Mouse (Mus musculus) heart, adult 2 months (tissue): ENCODE measurements at regions not wholly inside any gene's neighbourhood (a gene's known extent, or its start where the extent isn't known, plus 50 kb on each side); places are given as distances from the start of the nearest gene placed in this dataset.
"Not testable (repeated sequence)": the region's sequence is repeated elsewhere in the genome, so short reads cannot be mapped to it uniquely, and the experiment has no call there.

Source experiments
- DNase-seq, 2 experiments: peaks; one replicate each; pipeline ENCODE4 v3.0.0; 2021
- H3K27ac ChIP-seq: fragments of 200-600 bp; 2 replicates; pipeline ENCODE4 v1.8.1; 2022
- H3K27me3 ChIP-seq: fragments of 200-500 bp; 2 replicates; pipeline ENCODE4 v1.6.1; 2012; ENCODE audit warnings: mild to moderate bottlenecking, low read length, inconsistent platforms, mixed read lengths; ENCODE audit not compliant: control insufficient read depth, insufficient read depth
- H3K36me3 ChIP-seq: fragments of 200-500 bp; 2 replicates; pipeline ENCODE4 v1.6.1; 2012; ENCODE audit warnings: low read length, inconsistent platforms; ENCODE audit not compliant: control insufficient read depth, insufficient read depth
- H3K4me1 ChIP-seq: fragments of 200-500 bp; 2 replicates; pipeline ENCODE4 v1.6.1; 2011; ENCODE audit warnings: low read length; ENCODE audit not compliant: control insufficient read depth, insufficient read depth
- H3K4me3 ChIP-seq: fragments of 200-600 bp; 2 replicates; pipeline ENCODE4 v1.8.1; 2022
- H3K79me2 ChIP-seq: fragments of 200-500 bp; replicated peaks from 2 replicates; pipeline ENCODE4 v1.6.1; 2012; ENCODE audit warnings: mild to moderate bottlenecking, inconsistent platforms, low read length, moderate library complexity, mixed read lengths; ENCODE audit not compliant: control insufficient read depth, insufficient read depth
- H3K9ac ChIP-seq: fragments of 200-500 bp; 2 replicates; pipeline ENCODE4 v1.6.1; 2012; ENCODE audit warnings: low read depth, mild to moderate bottlenecking, control low read depth, inconsistent platforms, low read length, mixed read lengths
- CTCF ChIP-seq: fragments of 200-600 bp; IDR thresholded peaks from 2 replicates; pipeline ENCODE4 v1.8.1; 2022; ENCODE audit warnings: antibody characterized with exemption, mild to moderate bottlenecking, moderate library complexity
- EP300 ChIP-seq: fragments of 200-500 bp; IDR thresholded peaks from 2 replicates; pipeline ENCODE4 v1.6.1; 2011; ENCODE audit warnings: low read depth, low read length, control low read depth; ENCODE audit not compliant: insufficient read depth
- POLR2A ChIP-seq: fragments of 200-500 bp; IDR thresholded peaks from 2 replicates; pipeline ENCODE4 v1.6.1; 2011; ENCODE audit warnings: mild to moderate bottlenecking, low read depth, low read length, control low read depth; ENCODE audit not compliant: insufficient read depth
- WGBS: fragments of 180-500 bp; shearing (Covaris S2); methylation state at CpG from one replicate; pipeline ENCODE4 v1.1.7; 2018; 5-methylcytosine and 5-hydroxymethylcytosine counted together
- intact Hi-C: fragments of 180-260 bp; cut with DNase I; formaldehyde crosslinking; loops from one replicate; pipeline ENCODE4 v1.15.1; 2025

DNA sequence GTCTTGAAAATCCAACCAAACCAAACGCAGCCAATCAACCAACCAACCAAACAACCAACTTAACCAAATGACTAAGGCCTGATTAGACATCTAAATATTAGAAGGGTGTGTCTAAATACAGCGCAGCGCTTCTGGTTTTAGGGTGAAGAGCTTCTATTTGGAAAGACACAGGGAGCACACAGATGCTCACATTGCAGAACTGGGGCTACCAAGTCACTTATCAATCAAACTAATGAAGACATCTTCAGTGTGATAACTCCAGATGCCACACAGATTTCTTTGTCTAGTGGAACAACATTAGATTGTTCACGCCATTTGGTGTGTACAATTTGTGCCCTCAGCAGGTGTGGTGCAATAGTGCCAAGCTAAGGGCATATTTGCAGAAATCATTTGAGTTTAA lies 76.6 kb upstream of the Cwc22 start:
- Histone ChIP-seq H3K36me3 (no peaks in the 10 kb centered on the region), H3K27me3 (no peaks in the 10 kb centered on the region), H3K4me1 (no peaks in the 10 kb centered on the region), H3K79me2 (no peaks in the 10 kb centered on the region), H3K27ac (no peak overlapping the region), H3K9ac (no peak overlapping the region), H3K4me3 (no peak overlapping the region)
- 72% methylated on average over 4 of the region's 4 CpGs for WGBS
- intact Hi-C loops: loop anchor here (10.0 kb wide), 1 partner anchor 568 kb away; no protein-coding TSS in a partner anchor
- DNase-seq: no peak
- no peak for TF ChIP-seq POLR2A
- no peak for TF ChIP-seq EP300
- TF ChIP-seq CTCF: no peak

DNA sequence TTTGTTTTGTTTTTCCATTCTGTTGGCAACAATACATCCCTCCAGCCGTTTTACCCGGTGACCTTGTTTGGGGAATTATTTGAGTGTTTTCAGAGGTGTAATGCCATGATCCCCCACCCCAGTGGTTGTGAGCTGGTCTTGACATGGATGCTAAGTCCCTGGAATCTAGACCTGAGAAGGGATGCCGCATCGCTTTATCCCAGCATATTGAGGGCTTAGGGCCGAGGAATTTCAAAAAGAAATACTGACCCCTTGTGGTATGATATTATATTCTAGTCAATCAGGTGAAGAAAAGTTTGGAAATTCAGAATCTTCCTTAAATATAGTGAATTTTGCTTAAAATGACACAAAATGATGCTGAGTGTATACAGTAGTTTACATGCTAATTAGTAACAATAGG lies 75.7 kb upstream of the Cwc22 start:
- TF ChIP-seq EP300 (no peak), CTCF (peak; percentile 70), POLR2A (no peak)
- no peak overlapping the region for H3K9ac ChIP-seq
- H3K27ac ChIP-seq: no peak overlapping the region
- no peak for DNase-seq
- H3K4me1 ChIP-seq: no peaks in the 10 kb centered on the region
- WGBS: 26% methylated on average over 5 of the region's 5 CpGs
- H3K79me2 ChIP-seq: no peaks in the 10 kb centered on the region
- intact Hi-C loops: loop anchor here (2.0 to 10.0 kb wide), 2 partner anchors 225 to 567 kb away; no protein-coding TSS in a partner anchor
- no peaks in the 10 kb centered on the region for H3K27me3 ChIP-seq
- H3K36me3 ChIP-seq: no peaks in the 10 kb centered on the region
- H3K4me3 ChIP-seq: no peak overlapping the region

- H3K79me2 ChIP-seq: no peaks in the 10 kb centered on the region
- no peaks in the 10 kb centered on the region for H3K4me1 ChIP-seq
- H3K27me3 ChIP-seq: no peaks in the 10 kb centered on the region
- DNase-seq: no peak
- H3K36me3 ChIP-seq: no peaks in the 10 kb centered on the region
- intact Hi-C loops: loop anchor here (2.0 to 10.0 kb wide), 2 partner anchors 225 to 567 kb away; no protein-coding TSS in a partner anchor
- H3K9ac ChIP-seq: no peak overlapping the region
- TF ChIP-seq POLR2A (no peak), EP300 (no peak), CTCF (no peak)
- H3K27ac ChIP-seq: no peak overlapping the region
- 48% methylated on average over 2 of the region's 2 CpGs for WGBS
- H3K4me3 ChIP-seq: no peak overlapping the region
These were observed 75.3 kb upstream of the Cwc22 start for GRCm38 (mm10) chr2:78021356-78021900.

DNA sequence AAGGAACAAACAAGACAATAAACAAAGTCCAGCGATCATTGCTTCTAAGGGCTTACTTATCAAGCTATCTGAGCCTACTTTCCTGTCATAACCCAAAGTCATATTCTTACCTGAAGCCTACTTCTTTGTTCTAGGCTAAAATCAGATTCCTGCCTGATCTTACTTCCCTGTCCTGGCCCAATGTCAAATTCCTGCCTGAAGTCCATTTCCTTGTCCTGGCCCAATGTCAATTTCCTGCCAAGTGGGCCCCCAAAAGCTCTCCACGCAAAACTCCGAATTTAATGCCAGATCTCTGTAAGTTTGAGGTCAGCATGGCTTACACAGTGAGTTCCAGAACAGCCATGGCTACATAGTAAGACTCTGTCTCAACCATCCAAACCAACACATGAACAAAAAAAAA lies 74.3 kb upstream of the Cwc22 start:
- no peaks in the 10 kb centered on the region for H3K27me3 ChIP-seq
- H3K27ac ChIP-seq: no peak overlapping the region
- H3K4me3 ChIP-seq: no peak overlapping the region
- WGBS: 68% methylated on average over 3 of the region's 3 CpGs
- no peak for DNase-seq
- H3K9ac ChIP-seq: no peak overlapping the region
- TF ChIP-seq EP300: no peak
- TF ChIP-seq CTCF: no peak
- no peak for TF ChIP-seq POLR2A
- H3K36me3 ChIP-seq: no peaks in the 10 kb centered on the region
- intact Hi-C loops: loop anchor here (2.0 to 10.0 kb wide), 2 partner anchors 224 to 566 kb away; no protein-coding TSS in a partner anchor
- H3K4me1 ChIP-seq: no peaks in the 10 kb centered on the region
- no peaks in the 10 kb centered on the region for H3K79me2 ChIP-seq

DNA sequence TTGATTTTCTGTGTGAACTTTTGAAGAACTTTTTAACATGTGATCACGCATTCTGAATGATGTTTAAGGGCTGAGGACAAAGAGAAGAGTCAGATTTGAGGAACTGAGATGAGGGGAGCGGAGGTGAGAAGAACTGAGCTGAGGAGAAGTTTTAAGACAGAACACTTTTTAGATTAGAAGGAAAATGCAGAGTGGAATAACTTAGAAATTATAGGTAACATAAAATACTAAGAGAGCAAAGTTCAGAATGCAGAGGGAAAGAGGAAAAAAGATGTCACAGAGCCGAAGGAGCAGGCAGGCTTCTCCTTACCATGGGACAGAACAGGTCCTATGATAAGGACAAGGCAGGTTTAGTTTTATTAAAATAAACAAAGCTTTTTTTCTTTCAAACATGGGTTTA lies 73.7 kb upstream of the Cwc22 start:
- H3K27me3 ChIP-seq: no peaks in the 10 kb centered on the region
- H3K27ac ChIP-seq: no peak overlapping the region
- no peak for DNase-seq
- no peak overlapping the region for H3K4me3 ChIP-seq
- H3K36me3 ChIP-seq: no peaks in the 10 kb centered on the region
- WGBS: 88% methylated on average over 3 of the region's 3 CpGs
- intact Hi-C loops: loop anchor here (2.0 to 10.0 kb wide), 2 partner anchors 223 to 565 kb away; no protein-coding TSS in a partner anchor
- no peak overlapping the region for H3K9ac ChIP-seq
- H3K79me2 ChIP-seq: no peaks in the 10 kb centered on the region
- H3K4me1 ChIP-seq: no peaks in the 10 kb centered on the region
- TF ChIP-seq POLR2A: no peak
- no peak for TF ChIP-seq EP300
- TF ChIP-seq CTCF: no peak

DNA sequence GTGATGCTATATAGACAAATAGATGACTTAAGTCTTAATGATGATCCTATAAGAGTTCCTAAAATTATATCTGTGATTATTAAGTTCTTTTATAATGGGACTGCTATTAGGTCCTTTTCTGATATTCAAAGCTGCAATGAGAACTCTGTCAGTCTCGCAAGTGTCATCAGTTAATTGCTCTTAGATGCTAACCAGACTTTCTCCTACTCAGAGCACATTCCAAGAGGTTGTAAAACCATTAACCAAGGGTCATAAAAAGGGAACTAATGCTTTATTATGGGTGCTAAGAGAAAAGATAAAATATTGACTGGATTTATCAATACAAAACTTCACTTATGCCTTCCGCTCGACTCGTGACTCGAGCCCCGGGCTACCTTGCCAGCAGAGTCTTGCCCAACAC lies 66.3 kb upstream of the Cwc22 start:
- H3K4me3 ChIP-seq, DNase-seq, H3K4me1 ChIP-seq, intact Hi-C loops, H3K79me2 ChIP-seq, H3K27me3 ChIP-seq, H3K27ac ChIP-seq, H3K36me3 ChIP-seq, H3K9ac ChIP-seq: not testable (repeated sequence)
- 96% methylated on average over 6 of the region's 6 CpGs for WGBS

DNA sequence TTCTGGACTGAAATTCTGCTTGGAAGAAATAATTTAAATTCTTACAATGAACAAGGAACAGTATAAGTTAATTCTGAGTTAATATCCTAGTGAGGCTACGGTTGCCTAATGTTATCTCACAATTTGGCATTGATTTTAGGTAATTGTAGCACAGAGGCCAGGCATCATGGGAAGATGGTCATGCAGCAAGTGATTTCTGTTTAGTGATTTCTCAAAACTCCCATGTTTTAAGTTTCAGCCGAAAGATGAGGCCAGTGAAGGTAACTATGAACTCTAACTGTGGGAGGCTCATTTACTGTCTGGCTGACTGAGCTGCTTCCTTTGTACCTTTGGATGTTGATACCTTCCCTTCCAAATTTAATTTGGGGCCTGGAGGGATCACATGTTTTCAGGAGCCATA lies 65.6 kb upstream of the Cwc22 start:
- intact Hi-C loops: no loop called here
- no peaks in the 10 kb centered on the region for H3K27me3 ChIP-seq
- H3K9ac ChIP-seq: no peak overlapping the region
- DNase-seq: no peak
- 84% methylated on average over 2 of the region's 2 CpGs for WGBS
- H3K4me1 ChIP-seq: no peaks in the 10 kb centered on the region
- no peak for TF ChIP-seq EP300
- TF ChIP-seq POLR2A: no peak
- no peak for TF ChIP-seq CTCF
- H3K4me3 ChIP-seq: no peak overlapping the region
- H3K27ac ChIP-seq: no peak overlapping the region
- no peaks in the 10 kb centered on the region for H3K79me2 ChIP-seq
- no peaks in the 10 kb centered on the region for H3K36me3 ChIP-seq
